Mouse (Mus musculus): ENCODE data around the gene Tmem132d.

- TF ChIP-seq CTCF (IDR thresholded peaks at IDR 0.05; ENCODE audit: control insufficient read depth, insufficient read depth, low read length) (no peak), POLR2A (IDR thresholded peaks at IDR 0.05; ENCODE audit: borderline replicate concordance, control insufficient read depth, low read depth, low read length) (no peak)
Observed at GRCm38 (mm10) chr5:128090578-128090977, 342.3 kb downstream of the Tmem132d start.
